Comparison of ENCODE assay signal across 16 mouse cellular contexts in the genomic region with DNA sequence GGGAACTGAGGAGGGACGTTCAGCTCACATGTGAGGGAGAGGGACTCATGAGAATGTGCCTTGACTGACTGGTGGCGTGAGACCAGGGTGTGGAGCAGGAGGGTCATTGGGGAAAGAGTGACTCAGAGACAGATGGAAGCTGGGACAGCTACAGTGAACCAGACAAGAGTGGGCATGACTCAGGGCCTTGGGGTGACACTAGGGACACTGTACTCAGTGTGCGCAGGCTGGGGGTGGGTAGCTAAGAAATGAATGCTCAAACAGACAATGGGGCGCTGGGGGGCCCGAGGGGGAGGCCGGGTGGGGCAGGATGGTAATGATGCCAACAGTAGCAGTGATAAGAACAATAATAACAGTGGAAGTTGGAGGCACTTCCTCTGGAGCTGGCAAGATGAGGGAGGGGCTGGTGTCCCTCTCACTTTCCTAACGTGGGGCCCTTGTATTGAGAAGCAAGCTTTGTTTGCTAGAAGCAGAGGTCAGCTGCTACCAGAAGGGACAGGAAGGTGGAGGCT.
DNase-seq lines count a peak whose midpoint lies in the region; ATAC-seq lines count a peak whose summit lies in the region.
"Had no signal": no experiment of that assay in that cellular context is flagged by ENCODE, and none has a peak within 500 bp of the region (broad histone marks: within the 10 kb centered on the region; RNA-seq: fewer than 3 reads in every experiment).

No protein-coding gene starts in this region.

- 0 out of 2 replicates have a peak, but pooled peaks cover 2% of the 10 kb centered on the region for H3K4me1 ChIP-seq in heart, embryonic 11.5 days (ENCODE audit: control insufficient read depth, insufficient read depth, low read length)
- no peaks in the 10 kb centered on the region for H3K4me1 ChIP-seq in forebrain, embryonic 16.5 days (replicated peaks; ENCODE audit: control insufficient read depth, insufficient read depth, low read length)
- H3K4me1 ChIP-seq: forebrain, embryonic 13.5 days; limb, embryonic 12.5 days; neural tube, embryonic 13.5 days had no signal

- DNase-seq in kidney, postnatal 14 days = peak; percentile 5
- no peak for DNase-seq in kidney, adult 11 months
- DNase-seq in heart, postnatal 25 days (ENCODE audit: low spot score) = peak; percentile 9
- peak; percentile 80 for DNase-seq in lung, postnatal 36 days
- no peak for DNase-seq in spleen, adult 12 weeks (ENCODE audit: low spot score)
- DNase-seq: gastrocnemius, postnatal 10 days; kidney, postnatal 36 days; thymus, adult 2 months had no signal

- peak overlapping the region; percentile 29 for H3K27ac ChIP-seq in heart, embryonic 11.5 days (ENCODE audit: low read depth, low read length)
- no peak overlapping the region for H3K27ac ChIP-seq in forebrain, embryonic 16.5 days (ENCODE audit: low read length)
- H3K27ac ChIP-seq: forebrain, embryonic 13.5 days; hindbrain, embryonic 14.5 days; limb, embryonic 12.5 days; macrophage; neural tube, embryonic 13.5 days had no signal

- H3K9me3 ChIP-seq in heart, embryonic 11.5 days (replicated peaks; ENCODE audit: control insufficient read depth, low read length) = no peaks in the 10 kb centered on the region
- H3K9me3 ChIP-seq in forebrain, embryonic 16.5 days (ENCODE audit: control insufficient read depth, low read length) = no peaks in the 10 kb centered on the region
- H3K9me3 ChIP-seq: forebrain, embryonic 13.5 days; limb, embryonic 12.5 days; neural tube, embryonic 13.5 days had no signal

- H3K27me3 ChIP-seq in heart, embryonic 11.5 days (ENCODE audit: control insufficient read depth, insufficient read depth, low read length) = no peaks in the 10 kb centered on the region
- no peaks in the 10 kb centered on the region for H3K27me3 ChIP-seq in forebrain, embryonic 16.5 days (replicated peaks; ENCODE audit: control insufficient read depth, insufficient read depth, low read length)
- H3K27me3 ChIP-seq: forebrain, embryonic 13.5 days; limb, embryonic 12.5 days; neural tube, embryonic 13.5 days; Patski had no signal

- H3K36me3 ChIP-seq in heart, embryonic 11.5 days (ENCODE audit: control insufficient read depth, insufficient read depth, low read length) = no peaks in the 10 kb centered on the region
- no peaks in the 10 kb centered on the region for H3K36me3 ChIP-seq in forebrain, embryonic 16.5 days (ENCODE audit: control insufficient read depth, insufficient read depth)
- H3K36me3 ChIP-seq: limb, embryonic 12.5 days; neural tube, embryonic 13.5 days had no signal

- ATAC-seq in heart, embryonic 11.5 days (replicated peaks; ENCODE audit: insufficient number of reproducible peaks, low FRiP score, low TSS enrichment) = peak; percentile 63
- ATAC-seq in forebrain, embryonic 16.5 days = no peak
- ATAC-seq: forebrain, embryonic 13.5 days; Patski had no signal

- H3K4me3 ChIP-seq in heart, embryonic 11.5 days (ENCODE audit: low read depth, low read length) = no peak overlapping the region
- no peak overlapping the region for H3K4me3 ChIP-seq in forebrain, embryonic 16.5 days (replicated peaks; ENCODE audit: low read length)
- H3K4me3 ChIP-seq: forebrain, embryonic 13.5 days; limb, embryonic 12.5 days; neural tube, embryonic 13.5 days had no signal

- WGBS in heart, embryonic 11.5 days (ENCODE audit: insufficient replicate concordance) = 52% methylated on average over 7 of the region's 7 CpGs
- 70% methylated on average over 7 of the region's 7 CpGs for WGBS in forebrain, embryonic 16.5 days

- H3K4me2 ChIP-seq in heart, embryonic 11.5 days = no peak overlapping the region
- H3K4me2 ChIP-seq in forebrain, embryonic 16.5 days (ENCODE audit: low read length) = no peak overlapping the region
- H3K4me2 ChIP-seq: forebrain, embryonic 13.5 days; hindbrain, embryonic 14.5 days; limb, embryonic 12.5 days; neural tube, embryonic 13.5 days had no signal

- no peak overlapping the region for H3K9ac ChIP-seq in heart, embryonic 11.5 days (ENCODE audit: low read depth, low read length)
- no peak overlapping the region for H3K9ac ChIP-seq in forebrain, embryonic 16.5 days (replicated peaks; ENCODE audit: low read depth, low read length)
- H3K9ac ChIP-seq: forebrain, embryonic 13.5 days; hindbrain, embryonic 14.5 days; limb, embryonic 12.5 days; neural tube, embryonic 13.5 days had no signal

- intact Hi-C loops in heart, postnatal 25 days (cut with DNase I) = no loop called here

Comparison
In these comparisons a context has a peak if more than half of its experiments do, and no peak if none do; other contexts are left out.
1. DNase-seq: peak in kidney, postnatal 14 days (single experiment), heart, postnatal 25 days (single experiment) and lung, postnatal 36 days (single experiment); none in kidney, adult 11 months (single experiment) and spleen, adult 12 weeks (single experiment).